Mouse (Mus musculus) ES-Bruce4 (cell line): ENCODE results near the gene Ap1g2. TPM values are rescaled to one million over a fixed set of nuclear protein-coding genes. Genes with fewer than 3 reads are reported as not detected.

Experiments
- H3K27ac ChIP-seq: 2 replicates; pipeline ENCODE4 v1.5.1; 2012; ENCODE audit warnings: low read length, inconsistent platforms; ENCODE audit not compliant: insufficient read depth
- H3K27me3 ChIP-seq: 2 replicates; pipeline ENCODE4 v1.6.1; 2012; ENCODE audit warnings: mild to moderate bottlenecking, low read length, inconsistent platforms; ENCODE audit not compliant: control insufficient read depth, poor library complexity, insufficient read depth, severe bottlenecking
- H3K36me3 ChIP-seq: 2 replicates; pipeline ENCODE4 v1.6.1; 2012; ENCODE audit warnings: inconsistent platforms, mild to moderate bottlenecking, low read length, moderate library complexity; ENCODE audit not compliant: control insufficient read depth, poor library complexity, insufficient read depth, severe bottlenecking
- H3K4me1 ChIP-seq: one replicate; pipeline ENCODE4 v1.8.1; 2011; ENCODE audit warnings: low read length; ENCODE audit not compliant: control insufficient read depth, insufficient read depth
- H3K4me3 ChIP-seq: 2 replicates; pipeline ENCODE4 v1.5.1; 2011; ENCODE audit warnings: low read depth, mild to moderate bottlenecking, low read length
- H3K9ac ChIP-seq: 2 replicates; pipeline ENCODE4 v1.6.1; 2012; ENCODE audit warnings: low read depth, mild to moderate bottlenecking, inconsistent platforms; ENCODE audit not compliant: poor library complexity, severe bottlenecking
- H3K9me3 ChIP-seq: replicated peaks from 2 replicates; pipeline ENCODE4 v1.6.1; 2012; ENCODE audit warnings: mild to moderate bottlenecking, low read length, inconsistent platforms; ENCODE audit not compliant: control insufficient read depth, poor library complexity, insufficient read depth, severe bottlenecking
- CTCF ChIP-seq: IDR thresholded peaks from one replicate; pipeline ENCODE4 v1.8.1; 2011; ENCODE audit warnings: low read depth, low read length
- EP300 ChIP-seq: IDR thresholded peaks from 2 replicates; pipeline ENCODE4 v1.6.1; 2011; ENCODE audit warnings: low read depth, low read length; ENCODE audit not compliant: insufficient read depth
- POLR2A ChIP-seq: IDR thresholded peaks from one replicate; pipeline ENCODE4 v1.8.1; 2011; ENCODE audit warnings: low read length; ENCODE audit not compliant: insufficient read depth
- polyA plus RNA-seq: library from polyadenylated mRNA; stranded (reverse); fragments of >200 nt; gene quantifications from 2 replicates; pipeline ENCODE4 v1.2.4, GENCODE M21; 2011; ENCODE audit warnings: low read depth; ENCODE audit not compliant: missing spikeins, insufficient read depth, insufficient read length

Gene Ap1g2
- polyA plus RNA-seq, 1 experiment = 23.9 TPM

DNA sequence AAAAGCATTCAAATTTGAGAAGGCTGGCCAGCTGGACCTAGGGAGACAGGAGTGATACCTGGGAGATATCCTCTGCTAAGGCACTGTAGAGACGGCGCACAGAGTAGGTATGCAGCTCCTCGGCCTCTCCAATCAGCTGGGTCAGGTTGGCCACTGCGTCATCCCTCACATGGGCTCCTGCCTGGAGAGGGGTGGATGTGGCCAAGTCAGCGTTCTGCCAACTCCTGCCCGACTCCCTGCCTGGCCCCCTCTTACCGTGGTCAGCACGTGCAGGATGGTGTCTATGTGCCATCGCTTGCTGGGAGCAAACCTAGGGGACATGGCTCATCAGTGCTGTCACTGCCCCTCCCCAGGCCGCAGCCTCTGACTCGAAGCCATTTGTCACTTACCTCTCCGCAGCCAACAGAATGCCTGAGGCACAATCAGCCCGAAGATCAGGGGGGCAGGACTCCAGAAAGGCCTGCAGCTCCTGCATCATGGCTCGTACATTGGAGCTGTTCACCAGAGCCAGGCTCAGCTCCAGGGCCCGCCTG lies 4.1 kb downstream of the Ap1g2 start:
- Histone ChIP-seq H3K36me3 (peaks cover 9% of the 10 kb centered on the region), H3K9ac (no peak overlapping the region), H3K4me1 (peaks cover 2% of the 10 kb centered on the region), H3K4me3 (no peak overlapping the region), H3K27ac (no peak overlapping the region), H3K9me3 (no peaks in the 10 kb centered on the region), H3K27me3 (no peaks in the 10 kb centered on the region)
- TF ChIP-seq EP300 (no peak), POLR2A (no peak), CTCF (no peak)

GRCm38 (mm10) chr14:55101592-55101991 lies 4.8 kb downstream of the Ap1g2 start:
- peak overlapping the region; percentile 39 for H3K9ac ChIP-seq
- H3K4me3 ChIP-seq = peak overlapping the region; percentile 11
- H3K27ac ChIP-seq = no peak overlapping the region

GRCm38 (mm10) chr14:55098067-55098466 lies 8.3 kb downstream of the Ap1g2 start:
- no peaks in the 10 kb centered on the region for H3K9me3 ChIP-seq
- no peak overlapping the region; the same call in 1 of the 2 replicates for H3K9ac ChIP-seq
- no peaks in the 10 kb centered on the region for H3K27me3 ChIP-seq
- H3K4me1 ChIP-seq = peaks cover 6% of the 10 kb centered on the region
- H3K4me3 ChIP-seq = no peak overlapping the region
- TF ChIP-seq POLR2A (no peak), CTCF (peak; percentile 68)
- peak overlapping the region; percentile 43 for H3K27ac ChIP-seq
- H3K36me3 ChIP-seq = peaks cover 9% of the 10 kb centered on the region

More at GRCm38 (mm10) chr14:55101592-55101991, 4.8 kb downstream of the Ap1g2 start:
- TF ChIP-seq POLR2A (no peak), CTCF (peak; percentile 36), EP300 (no peak)
- Histone ChIP-seq H3K36me3 (peaks cover 9% of the 10 kb centered on the region), H3K9me3 (no peaks in the 10 kb centered on the region), H3K27me3 (no peaks in the 10 kb centered on the region), H3K4me1 (peaks cover 4% of the 10 kb centered on the region)

DNA sequence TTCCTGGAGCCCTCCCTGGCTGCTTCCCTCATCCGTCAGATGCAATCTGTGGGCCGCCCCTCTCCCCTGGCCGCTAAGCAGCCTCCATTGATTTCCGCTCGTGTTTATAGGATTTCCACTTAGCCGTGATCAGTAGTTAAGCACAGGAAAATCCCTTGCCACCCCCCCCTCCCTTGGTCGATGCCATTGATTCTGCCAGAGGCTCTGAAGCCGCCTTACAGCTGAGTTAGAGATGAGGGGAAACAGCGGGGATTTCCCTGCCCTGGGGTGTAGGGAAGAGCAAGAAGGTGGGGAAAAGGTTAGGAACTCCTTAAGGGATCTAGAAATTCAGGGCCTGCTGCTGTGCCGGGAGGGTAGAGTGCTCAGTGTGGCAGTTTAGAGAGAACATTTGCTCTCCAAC lies 8.7 kb downstream of the Ap1g2 start:
- no peaks in the 10 kb centered on the region for H3K9me3 ChIP-seq
- TF ChIP-seq POLR2A = no peak
- TF ChIP-seq EP300 = no peak
- TF ChIP-seq CTCF = no peak
- H3K9ac ChIP-seq = peak overlapping the region; percentile 16
- H3K4me1 ChIP-seq = peaks cover 6% of the 10 kb centered on the region
- H3K27ac ChIP-seq = peak overlapping the region; percentile 43
- H3K36me3 ChIP-seq = peaks cover 9% of the 10 kb centered on the region
- H3K27me3 ChIP-seq = no peaks in the 10 kb centered on the region
- no peak overlapping the region for H3K4me3 ChIP-seq

GRCm38 (mm10) chr14:55096573-55097087 lies 9.8 kb downstream of the Ap1g2 start:
- Histone ChIP-seq H3K4me3 (no peak overlapping the region), H3K27ac (0 out of 2 replicates have a peak overlapping the region, but pooled peaks have one; percentile 43), H3K36me3 (peaks cover 9% of the 10 kb centered on the region), H3K9me3 (no peaks in the 10 kb centered on the region), H3K27me3 (no peaks in the 10 kb centered on the region), H3K9ac (peak overlapping the region; percentile 16; the same call in 1 of the 2 replicates), H3K4me1 (peaks cover 6% of the 10 kb centered on the region)
- 0 out of 2 replicates have a peak, but pooled peaks have one; percentile 18 for TF ChIP-seq EP300
- TF ChIP-seq CTCF = no peak
- TF ChIP-seq POLR2A = no peak

DNA sequence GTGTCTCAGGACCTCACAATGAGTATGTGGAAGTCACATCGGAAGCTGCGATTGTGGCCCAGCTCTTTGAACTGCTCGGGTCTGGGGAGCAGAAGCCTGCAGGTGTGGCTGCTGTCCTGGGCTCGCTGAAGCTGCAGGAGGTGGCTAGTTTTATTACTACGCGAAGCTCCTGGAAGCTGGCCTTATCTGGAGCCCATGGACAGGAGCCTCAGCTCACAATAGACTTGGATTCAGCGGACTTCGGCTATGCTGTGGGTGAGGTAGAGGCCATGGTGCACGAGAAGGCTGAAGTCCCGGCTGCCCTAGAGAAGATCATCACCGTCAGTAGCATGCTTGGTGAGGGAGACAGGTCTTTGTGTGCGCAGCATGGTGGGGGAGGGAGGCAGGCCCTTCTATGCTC lies 10.7 kb downstream of the Ap1g2 start:
- Histone ChIP-seq H3K9ac (peak overlapping the region; percentile 67), H3K4me3 (peak overlapping the region; percentile 91), H3K4me1 (peaks cover 6% of the 10 kb centered on the region), H3K36me3 (peaks cover 9% of the 10 kb centered on the region), H3K27me3 (no peaks in the 10 kb centered on the region), H3K9me3 (no peaks in the 10 kb centered on the region), H3K27ac (peak overlapping the region; percentile 38; the same call in 1 of the 2 replicates)
- TF ChIP-seq POLR2A (no peak), EP300 (no peak), CTCF (no peak)
